Mouse (Mus musculus) embryo, embryonic 11 days (tissue): ENCODE results near the gene Pnrc1.
"Not testable (repeated sequence)": the region's sequence is repeated elsewhere in the genome, so short reads cannot be mapped to it uniquely, and the experiment has no call there.

Experiments used
- DNase-seq: peaks from one replicate; pipeline ENCODE4 v3.0.0-alpha.2; 2015

Gene Pnrc1

DNA sequence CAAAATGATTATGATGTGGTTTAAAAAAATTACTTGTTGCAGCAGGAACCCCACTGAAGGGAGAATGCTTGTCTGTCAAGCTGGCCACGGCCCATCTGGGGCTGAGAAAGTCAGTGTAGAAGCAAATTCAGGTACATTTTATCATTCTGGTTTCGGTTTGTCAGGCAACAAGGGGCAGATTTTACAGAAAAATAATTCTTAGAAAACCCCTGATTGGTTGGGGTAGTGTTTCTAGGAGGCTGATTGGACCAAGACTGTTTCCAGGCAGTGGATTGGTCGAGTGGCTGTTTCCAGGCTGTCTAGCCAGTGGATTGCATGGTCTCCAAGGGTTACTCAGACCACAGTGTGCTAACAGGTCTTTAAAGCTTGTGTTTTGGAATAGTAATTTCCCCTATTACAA lies at the start of gene Pnrc1:
Pnrc1 (minus strand) TSS at position 162 of the 400 bp plus-strand sequence.
- DNase-seq = peak; percentile 29

DNA sequence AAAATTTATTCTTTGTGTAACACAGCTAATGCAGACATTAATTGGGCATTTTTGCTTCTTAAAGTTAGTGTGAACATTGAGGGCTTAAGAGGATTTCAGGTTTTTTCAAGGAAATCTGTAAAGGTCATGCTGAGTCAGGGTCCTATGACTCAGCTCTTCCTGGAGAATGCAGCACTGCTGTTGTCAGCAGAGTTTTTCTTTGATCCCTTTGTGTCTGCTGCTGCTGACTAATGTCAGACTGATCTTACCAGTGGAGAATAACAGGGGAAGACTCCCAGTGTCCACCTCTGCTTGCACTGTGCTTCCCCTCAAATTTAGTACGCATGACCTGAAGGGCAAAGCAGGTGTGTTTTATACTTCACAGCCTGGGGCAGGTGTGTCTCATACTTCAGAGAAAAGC lies 48.0 kb upstream of the Pnrc1 start:
- DNase-seq = peak; percentile 11

GRCm38 (mm10) chr4:33332956-33333455 lies 43.0 kb upstream of the Pnrc1 start:
- DNase-seq = no peak

DNA sequence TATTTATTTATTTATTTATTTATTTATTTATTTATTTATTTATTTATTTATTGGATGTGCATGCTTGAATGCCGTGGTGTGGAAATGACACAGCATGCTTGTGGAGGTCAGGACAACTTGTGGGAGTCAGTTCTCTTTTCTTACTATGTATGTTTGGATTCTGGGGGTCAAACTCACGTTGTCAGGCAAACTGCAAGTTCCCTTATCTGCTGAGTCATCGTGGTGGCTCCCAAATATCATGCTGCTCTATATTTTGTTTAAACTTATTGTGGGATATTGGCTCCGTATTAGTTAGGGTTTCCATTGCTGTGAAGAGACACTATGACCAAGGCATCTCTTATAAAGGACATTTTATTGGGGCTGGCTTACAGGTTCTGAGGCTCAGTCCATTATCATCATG lies 41.2 kb upstream of the Pnrc1 start:
- no peak for DNase-seq

DNA sequence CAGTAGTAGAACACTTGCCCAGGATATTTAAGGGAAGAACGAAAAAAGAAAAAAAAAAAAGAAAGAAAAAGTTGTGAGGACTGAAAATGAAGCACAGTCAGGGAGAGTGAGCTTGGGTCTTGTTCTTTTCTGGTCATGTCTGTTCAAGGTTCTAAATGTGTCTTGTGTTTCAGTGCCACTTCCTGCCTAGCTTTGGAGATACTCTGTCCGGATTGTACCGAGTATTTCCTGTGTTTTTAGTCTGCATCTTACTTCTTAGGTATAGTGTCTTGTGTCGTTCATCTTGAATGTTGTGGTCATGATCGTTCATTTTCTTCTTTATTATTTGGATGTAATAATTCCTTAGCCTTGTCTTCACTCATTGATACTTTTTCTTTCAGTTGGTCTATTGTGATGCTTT lies 25.9 kb upstream of the Pnrc1 start:
- no peak for DNase-seq

GRCm38 (mm10) chr4:33314150-33314549 lies 24.2 kb upstream of the Pnrc1 start:
- not testable (repeated sequence) for DNase-seq

GRCm38 (mm10) chr4:33310840-33311437 lies 21.0 kb upstream of the Pnrc1 start:
- DNase-seq = no peak

DNA sequence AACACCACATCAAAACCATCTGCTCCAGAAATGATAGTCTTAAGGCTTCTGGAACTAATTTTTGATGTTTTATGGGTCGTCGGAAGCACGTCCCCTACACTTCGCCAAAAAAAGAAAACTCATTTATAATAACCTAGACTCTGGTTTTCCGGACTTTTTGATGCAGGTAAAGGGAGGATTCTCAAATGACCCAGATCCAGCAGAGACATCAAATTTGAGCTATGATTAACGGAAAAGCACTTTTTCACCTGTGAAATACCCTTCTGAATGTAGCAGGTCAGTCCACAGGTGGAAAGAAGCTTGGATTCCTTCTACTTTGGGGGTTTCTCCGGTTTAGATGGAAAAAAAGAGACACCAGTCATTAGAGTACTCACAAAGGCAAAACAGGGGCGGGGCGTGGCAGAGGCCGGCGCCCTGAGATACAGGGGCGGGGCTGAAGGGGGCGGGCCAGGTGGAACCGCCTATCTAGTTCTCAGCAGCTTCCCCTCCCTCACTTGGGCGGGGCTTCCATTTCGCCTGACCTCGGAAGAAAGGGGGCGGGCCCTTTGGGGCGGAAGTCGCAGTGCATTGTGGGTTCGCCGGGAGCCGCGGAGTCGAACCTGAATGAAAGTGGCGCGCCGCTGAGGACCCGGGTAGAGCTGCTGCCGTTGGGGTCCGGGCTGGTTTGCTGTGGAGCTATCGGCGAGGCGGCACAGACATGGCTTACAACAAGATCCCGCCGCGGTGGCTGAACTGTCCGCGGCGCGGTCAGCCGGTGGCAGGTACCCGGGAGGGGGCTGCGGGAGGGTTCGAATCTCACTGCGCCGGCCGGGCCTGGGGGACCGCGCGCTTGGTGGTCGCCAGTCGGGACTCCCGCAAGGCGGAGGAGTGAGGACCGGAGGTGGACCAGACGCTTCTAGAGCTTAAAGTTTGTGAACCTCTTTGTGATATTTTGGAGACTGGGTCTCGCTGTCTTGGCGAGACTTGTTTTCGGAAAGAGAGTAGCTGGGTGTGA lies 20.1 kb upstream of the Pnrc1 start, which contains the start of gene Rngtt:
Rngtt (plus strand) TSS at position 548 of the 994 bp plus-strand sequence.
- peak; percentile 99 for DNase-seq

GRCm38 (mm10) chr4:33307146-33307545 lies 17.2 kb upstream of the Pnrc1 start:
- no peak for DNase-seq

DNA sequence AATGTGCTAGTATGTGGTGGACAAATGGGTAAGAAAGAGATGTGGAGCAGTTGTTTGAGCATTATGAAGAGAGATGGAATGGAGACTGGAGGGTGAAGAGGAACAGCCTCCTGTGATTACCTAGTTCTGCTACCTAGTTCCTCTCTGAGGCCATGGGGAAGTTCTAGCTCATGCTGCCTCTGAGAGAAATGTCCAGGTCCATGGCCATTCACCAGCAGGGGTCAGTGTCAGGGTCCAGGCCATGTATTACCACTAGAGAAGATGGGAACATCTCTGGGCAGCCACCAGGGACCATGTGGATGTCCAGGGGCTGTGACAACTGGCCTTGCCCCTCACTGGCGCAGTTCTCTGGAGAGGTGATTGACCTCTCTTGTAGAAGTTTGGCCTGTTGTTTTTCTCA lies 13.1 kb upstream of the Pnrc1 start:
- DNase-seq = no peak

GRCm38 (mm10) chr4:33300891-33301665 lies 11.1 kb upstream of the Pnrc1 start:
- not testable (repeated sequence) for DNase-seq

GRCm38 (mm10) chr4:33292409-33293370 lies 2.7 kb upstream of the Pnrc1 start:
- DNase-seq = peak; percentile 84

- DNase-seq = no peak
Measured at GRCm38 (mm10) chr4:33290878-33291277, 915 bp upstream of the Pnrc1 start.

GRCm38 (mm10) chr4:33289106-33289650 lies 785 bp downstream of the Pnrc1 start:
- DNase-seq = no peak

DNA sequence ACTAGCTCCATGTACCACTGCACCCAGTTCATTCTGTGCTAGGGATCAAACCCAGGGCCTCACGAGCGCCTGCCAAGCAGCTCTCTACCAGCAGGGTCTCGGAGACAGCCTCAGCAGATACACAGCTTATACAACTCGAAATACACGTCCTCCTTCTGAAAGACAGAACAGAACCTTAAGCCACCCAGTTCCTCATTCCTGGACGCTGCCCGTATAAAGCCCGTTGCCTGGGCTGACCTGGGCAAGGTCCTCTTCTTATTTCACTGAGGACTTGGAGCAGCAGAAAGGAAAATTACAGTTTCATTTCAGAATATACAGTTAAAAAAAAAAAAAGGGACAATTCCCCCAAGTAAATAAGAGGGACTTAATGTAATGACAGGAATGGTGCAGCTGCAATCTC lies 4.5 kb downstream of the Pnrc1 start:
- no peak for DNase-seq

DNA sequence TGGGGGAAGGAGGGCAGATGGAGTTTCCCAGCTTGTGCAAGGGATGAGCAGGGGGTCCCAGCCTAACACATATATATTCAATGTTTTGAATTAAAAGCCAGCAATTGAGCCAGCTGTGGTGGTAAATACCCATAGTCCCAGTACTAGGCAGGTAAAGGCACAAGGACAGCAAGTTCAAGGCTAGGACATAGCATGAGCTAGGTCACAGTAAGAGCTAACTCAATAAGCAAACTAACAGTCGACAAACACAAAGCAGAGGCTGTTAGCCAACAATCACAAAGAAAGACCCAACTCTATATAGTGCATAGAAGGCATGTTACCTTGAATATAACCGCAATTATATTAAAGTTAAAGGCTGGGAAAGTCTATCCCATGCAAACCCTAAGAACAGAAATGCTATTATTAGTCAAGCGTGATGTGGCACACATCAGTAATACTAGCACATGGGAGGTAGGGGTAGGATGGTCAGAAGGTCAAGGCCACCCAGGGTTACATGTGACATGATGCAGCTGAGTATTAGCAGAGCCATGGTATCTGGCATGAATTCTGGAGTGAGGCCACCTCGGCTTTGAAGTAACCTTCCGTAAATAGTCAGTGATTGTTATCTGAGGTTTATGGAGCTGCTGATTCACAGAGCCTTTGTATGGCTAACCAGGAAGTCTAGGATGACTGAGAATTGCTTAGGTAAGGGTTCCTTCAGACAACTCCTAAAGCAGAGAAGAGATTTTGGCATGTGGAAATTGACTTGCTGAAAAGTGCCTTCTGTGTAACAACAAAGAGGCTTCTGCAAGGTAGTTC lies 5.7 kb downstream of the Pnrc1 start:
- DNase-seq = no peak

DNA sequence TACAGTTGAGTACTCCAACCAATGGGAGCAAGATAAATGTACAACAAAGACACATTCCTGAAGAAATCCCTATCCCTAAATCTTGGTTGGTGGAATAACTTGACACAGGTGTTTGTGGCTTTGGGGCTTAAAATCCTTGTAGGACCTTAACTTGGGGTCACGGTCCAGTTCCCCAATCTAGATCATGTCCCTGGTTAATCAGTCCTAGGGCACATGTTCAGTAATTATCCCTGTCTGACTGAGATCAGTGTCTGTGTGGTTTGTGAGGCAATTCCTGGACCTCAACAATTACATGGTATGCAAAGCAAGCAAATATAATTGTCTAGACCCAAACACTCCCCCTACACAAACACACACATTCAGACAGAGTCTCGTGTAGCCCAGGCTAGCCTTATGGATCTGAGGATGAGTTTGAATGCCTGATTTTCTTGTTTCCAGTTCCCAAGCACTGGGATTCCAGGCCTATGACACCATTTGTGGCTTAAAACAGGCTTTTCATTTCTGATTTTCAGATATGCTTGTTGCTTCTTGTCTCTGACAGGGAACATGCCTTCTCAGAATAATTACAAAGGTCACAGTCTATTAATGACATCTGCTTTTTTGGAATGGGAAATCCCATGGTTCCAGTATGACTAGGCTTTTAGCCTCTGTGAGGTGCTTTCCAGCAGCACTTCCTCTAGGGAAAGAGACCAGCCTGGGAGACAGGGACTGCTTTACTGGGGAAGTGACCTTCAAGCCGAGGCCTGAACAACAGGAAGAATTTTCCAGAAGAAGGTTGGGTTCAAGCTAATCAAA lies 7.9 kb downstream of the Pnrc1 start:
- DNase-seq = no peak

DNA sequence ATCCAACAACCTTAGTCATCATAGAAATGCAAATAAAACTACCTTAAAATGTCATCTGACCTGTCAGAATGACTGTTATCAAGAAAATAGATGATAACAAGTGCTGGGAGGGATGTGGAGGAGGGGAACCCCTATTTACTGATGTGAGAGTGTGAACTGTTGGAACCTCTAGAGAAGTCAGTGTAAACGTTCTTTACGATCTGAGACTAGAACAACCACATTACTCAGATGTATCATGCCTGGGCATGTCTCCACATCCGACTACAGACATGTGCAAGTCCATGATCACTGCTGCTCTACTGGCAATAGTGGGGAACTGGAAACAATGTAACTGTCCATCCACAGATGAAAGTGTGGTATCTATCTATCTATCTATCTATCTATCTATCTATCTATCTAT lies 16.5 kb downstream of the Pnrc1 start:
- no peak for DNase-seq

DNA sequence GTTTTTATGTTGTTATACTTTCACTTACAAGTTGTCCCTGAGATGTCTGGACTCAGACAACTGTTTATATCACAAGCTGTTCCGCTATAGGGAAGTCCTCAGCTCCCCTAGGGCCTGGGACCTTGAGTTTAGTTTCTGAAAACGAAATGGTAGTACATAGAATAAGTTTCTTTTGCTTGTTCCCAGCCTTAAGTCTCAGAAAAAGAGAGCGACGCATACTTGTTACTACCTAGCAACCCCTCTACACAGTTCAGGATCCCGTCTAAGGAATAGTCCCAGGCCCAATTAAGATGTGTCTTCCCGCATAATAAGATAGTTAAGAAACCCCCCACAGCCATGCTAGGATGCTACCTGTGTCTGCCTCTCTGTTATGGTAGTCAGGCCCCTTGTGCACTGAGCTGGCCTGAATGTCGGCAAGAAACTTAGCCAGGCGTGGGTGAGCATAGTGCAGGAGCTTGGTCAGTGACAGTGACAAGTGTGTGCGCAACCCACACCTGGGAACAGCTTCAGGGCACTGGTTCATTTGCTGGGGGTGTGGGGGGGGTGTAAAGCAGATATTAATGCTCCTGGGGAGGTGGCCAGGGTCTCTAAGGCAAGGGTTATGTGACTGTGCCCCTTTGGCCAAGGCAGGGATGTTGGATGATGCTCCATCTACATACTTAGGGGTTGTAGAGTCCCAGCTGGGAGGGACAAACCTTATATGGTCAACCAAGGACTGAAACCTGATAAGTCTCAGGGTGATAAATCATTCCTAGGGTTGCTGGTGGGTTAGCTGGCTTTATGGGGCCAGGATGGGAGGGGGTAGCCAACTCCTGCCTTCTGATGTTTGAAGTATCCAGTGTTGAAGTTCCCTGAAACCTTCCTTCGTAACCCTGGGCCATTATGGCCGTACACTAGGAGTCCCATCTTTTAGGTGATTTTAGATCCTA lies 19.3 kb downstream of the Pnrc1 start:
- no peak for DNase-seq
